Mouse (Mus musculus) frontal cortex, postnatal 10 days (tissue): ENCODE results near the gene Plekhg2.
A peak's percentile ranks its signal among the peaks of the same experiment; 100 is the strongest.

ENCODE experiments used
- DNase-seq, 2 experiments: peaks; one replicate each; pipeline ENCODE4 v3.0.0; 2022; ENCODE audit warnings: low spot score in 2 of 2, mixed read lengths in 1 of 2

Plekhg2 gene

DNA sequence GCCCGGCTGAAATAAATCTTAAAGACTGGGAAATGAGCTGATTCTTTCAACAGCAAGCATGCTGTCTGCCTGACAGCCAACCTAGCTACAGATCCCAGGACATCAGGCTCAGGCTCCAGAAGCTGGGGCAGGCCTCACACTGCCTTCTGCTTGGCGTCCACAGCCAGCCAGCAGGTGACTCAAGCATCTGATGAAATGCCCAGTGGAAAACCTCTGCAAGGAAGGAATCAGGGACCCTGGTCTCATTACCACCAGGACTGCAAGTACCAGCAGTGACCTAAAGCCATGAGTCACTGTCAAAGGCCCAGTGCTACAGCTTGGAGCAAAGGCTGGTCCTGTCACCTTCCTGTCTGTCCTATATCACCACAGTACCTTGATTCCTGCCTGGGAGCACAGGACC lies 36.9 kb downstream of the Plekhg2 start:
- no peak for DNase-seq

- no peak for DNase-seq
Observed at GRCm38 (mm10) chr7:28334534-28334933, 37.9 kb downstream of the Plekhg2 start.

GRCm38 (mm10) chr7:28328260-28328659 lies 44.1 kb downstream of the Plekhg2 start:
- no peak for DNase-seq

- DNase-seq = no peak
Observed at GRCm38 (mm10) chr7:28326457-28326856, 45.9 kb downstream of the Plekhg2 start.

DNA sequence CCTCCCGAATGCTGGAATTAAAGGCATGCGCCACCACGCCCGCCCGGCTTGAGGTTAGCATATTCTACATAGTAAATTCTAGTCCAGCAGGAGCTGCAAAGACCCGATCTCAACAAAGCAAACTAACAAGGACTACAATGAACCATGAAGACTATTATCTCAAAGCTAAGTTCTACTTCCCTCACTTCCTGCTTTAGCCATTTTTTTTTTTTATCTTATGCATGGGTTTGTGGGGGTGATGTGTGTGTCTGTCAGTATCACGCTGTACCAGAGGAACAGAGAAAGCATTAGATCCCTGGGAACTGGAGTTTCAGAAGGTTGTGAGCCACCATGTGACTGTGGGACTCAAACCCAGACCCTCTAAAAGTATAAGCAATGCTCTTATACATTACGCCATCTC lies 47.1 kb downstream of the Plekhg2 start:
- no peak for DNase-seq

DNA sequence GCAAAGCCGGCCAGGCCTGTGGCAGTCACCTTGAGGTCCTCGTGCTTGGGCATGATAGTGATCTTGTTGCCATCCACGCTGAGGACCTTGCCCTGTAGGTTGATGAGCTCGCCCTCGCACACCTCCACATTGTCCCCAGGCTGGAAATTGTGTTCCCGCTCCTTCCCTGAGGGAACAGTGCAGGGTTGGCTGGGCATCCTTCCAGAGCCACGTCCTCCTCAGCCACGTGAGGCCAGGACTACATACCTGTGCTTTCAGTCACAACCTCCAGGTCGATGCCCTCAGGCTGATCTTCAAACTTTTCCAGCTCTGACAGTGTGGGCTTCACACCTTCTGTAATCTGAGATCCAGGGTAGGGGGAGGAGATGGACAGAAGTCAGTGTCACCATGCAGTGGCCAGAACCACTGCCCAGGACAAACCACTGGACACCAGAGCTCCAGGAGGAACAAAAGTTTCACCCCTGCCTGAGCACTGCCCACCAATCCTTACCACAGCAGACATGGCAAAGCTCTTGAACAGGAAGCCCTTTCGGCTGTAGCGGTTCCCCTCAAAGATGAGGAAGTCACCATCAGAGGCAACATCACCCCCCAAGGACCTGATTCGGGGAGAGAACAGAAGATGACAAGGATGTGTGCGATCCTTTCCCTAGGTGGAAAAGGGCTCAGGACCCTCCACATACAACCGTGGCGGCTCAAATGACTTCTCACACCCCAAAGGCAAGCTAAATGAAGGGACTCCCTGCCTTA lies 50.3 kb downstream of the Plekhg2 start:
- no peak for DNase-seq

- DNase-seq = no peak
Observed at GRCm38 (mm10) chr7:28318714-28319113, 53.7 kb downstream of the Plekhg2 start.

- no peak for DNase-seq
Observed at GRCm38 (mm10) chr7:28318036-28318435, 54.4 kb downstream of the Plekhg2 start.

DNA sequence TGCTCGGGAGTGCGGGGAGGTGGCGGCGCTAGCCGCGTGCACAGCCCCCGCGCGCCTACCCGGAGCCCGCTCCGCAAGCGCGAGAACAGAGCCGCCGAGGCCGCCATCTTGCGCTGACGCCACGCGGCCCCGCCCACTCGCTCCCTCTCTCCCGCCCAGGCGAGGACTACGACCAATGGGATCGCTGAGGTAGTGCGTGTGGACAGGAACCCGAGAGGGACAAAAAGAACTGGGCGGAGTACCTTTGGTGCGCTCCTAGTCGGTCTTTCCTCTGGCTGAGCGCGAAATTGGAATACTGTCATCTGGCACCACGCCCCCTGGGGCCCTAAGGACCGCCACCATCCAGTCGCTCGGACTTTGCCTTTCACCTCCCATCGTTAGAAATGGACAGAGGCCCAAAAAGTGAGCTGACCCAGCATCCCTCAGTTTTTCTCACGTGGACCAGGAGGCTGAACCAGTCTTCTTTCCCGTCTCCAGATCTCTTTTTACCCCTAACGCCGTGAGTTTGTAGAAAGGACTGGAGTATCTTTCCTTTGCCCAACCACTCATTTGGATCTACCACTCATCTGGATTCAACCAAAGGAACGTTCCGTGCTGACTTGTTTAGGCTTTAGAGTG lies 60.4 kb downstream of the Plekhg2 start, which contains the start of gene Timm50:
Timm50 (minus strand) TSS at position 147 of the 618 bp plus-strand sequence.
- DNase-seq = peak; percentile 97 to 98

DNA sequence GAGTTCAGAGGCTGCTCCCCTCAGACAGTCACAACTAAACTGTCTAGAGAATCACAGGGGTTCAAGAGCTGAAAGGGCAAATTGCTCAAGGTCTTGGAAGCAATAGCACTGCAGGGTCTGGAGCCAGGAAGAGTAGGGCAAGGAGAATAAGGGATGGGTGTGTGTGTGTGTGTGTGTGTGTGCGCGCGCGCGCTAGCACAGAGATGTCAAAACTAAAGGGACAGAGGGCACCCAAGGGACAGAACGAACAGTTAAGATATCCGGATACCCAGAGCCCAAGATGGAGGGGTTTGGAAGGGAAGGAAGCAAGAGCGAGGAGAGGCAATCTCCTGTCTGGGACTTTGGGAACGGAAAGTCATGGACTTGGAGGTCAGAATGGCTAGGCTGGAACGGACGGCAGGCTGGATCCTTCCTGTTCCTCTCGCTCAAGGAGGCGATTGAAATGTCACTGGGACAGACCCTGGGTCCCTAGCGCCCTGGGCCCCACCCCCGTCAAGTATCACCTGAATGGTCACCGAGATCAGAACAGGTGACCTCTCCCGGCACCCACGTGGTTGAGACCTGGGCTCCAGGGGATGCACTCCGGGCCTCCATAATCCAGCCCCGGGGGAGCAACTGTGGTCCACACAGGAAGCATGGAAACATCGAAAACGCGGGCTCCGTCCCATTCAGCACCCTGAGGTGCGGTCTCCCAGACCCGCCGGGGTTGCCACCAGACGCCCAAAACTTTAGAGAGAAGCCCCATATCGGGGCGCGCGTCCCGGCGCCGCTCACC lies 61.1 kb downstream of the Plekhg2 start:
- no peak for DNase-seq

- no peak for DNase-seq
Observed at GRCm38 (mm10) chr7:28309737-28310136, 62.7 kb downstream of the Plekhg2 start.
